Mouse (Mus musculus) limb, embryonic 12.5 days (tissue): Measurements from ENCODE around the gene Tyrp1. TPM values are rescaled to one million over a fixed set of nuclear protein-coding genes. Genes with fewer than 3 reads are reported as not detected.

ENCODE experiments used
- polyA plus RNA-seq: library from polyadenylated mRNA; unstranded; fragments of >200 nt; fragmentation: Nextera tagmentation; extraction: Ambion mirVana; gene quantifications from 2 replicates; pipeline ENCODE4 v1.2.1, GENCODE M21; 2016

Gene Tyrp1
- polyA plus RNA-seq, 1 experiment from 2014 or later = 0.33 TPM

Other genes with a start within 250 kb of the Tyrp1 start
- gene Lurap1l, start 76.5 kb downstream of the Tyrp1 start, polyA plus RNA-seq = 4.2 and 4.7 TPM in 2 replicates